Mouse (Mus musculus): ENCODE results near the gene Nell1.

Gene Nell1

DNA sequence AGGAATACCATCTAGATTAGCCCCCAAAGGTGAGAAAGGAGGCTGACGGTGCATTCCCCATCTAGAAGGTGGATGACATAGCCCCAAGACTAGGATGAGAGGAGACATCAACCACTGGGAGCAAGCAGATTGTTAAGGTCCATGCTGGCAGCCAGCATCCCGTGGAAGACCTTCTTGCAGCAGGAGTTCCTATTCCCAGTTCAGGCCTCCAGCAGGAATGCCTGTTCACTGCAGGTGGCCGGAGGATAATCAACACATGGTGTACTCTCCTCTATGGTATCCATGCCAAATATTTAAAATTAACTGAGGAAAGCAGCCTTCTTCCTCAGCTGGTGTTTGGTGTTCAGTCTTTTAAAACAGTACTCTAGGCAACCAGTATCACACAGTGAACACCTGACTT, 574.9 kb downstream of the Nell1 start:
- no peak for DNase-seq (ENCODE audit: low read depth, low spot score)

DNA sequence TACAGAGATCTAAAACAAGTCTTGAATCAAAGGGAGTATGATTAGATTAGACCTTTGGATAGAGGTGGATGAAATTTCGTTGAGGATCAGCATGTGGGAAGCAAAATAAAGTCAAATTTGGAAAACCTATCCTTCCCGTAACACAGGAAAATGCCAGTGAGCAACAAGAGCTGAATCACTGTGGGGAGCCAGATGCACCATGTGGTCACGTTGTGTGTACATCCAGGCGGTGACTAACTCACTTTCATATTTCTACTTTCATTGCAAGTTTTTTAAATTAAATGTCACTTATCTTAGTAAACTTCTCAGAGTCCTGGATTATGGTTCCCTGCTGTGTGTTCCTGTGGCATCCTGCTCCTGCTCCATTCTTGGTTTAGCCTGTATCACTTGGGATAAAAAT, 576.8 kb downstream of the Nell1 start:
- DNase-seq (ENCODE audit: low read depth, low spot score): no peak

DNA sequence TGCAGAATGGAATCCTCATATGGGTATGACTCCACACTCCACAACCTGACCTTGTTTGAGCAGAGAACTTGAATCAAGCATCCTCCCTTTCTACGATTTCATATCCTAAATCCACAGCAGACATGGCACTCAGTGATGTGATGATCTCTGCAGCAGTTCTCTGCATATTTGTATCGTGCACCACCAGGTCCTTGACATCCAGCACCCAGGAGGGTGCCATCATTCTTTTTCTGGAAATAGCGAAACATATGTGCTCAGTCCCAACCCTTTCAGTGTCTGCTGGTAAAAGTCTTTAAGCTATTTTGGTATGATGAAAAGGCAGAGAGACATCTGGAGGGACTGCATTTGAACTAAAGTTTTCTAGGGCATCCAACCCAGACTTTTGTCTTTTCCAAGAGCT, 588.0 kb downstream of the Nell1 start:
- no peak for DNase-seq (ENCODE audit: low read depth, low spot score)

DNA sequence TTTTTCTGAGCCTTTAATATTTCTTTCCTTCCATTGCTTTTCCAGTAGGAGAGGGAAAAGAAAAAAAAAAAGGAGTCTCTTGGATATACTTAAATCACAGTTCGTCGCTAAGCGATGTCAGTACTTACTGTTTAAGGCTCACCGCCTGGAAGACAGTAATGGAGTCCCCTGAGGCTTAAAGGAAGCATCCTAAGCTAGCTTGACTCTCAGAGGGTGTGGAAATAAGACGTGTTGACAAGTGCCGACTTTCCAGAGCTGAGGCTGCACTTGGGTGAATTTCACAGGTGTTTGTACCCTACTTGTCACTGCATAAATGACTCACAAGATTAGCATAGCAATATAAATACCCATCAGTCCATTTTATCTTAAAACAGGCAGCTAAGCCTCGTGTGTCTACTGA, 599.2 kb downstream of the Nell1 start:
- DNase-seq (ENCODE audit: low read depth, low spot score): no peak

DNA sequence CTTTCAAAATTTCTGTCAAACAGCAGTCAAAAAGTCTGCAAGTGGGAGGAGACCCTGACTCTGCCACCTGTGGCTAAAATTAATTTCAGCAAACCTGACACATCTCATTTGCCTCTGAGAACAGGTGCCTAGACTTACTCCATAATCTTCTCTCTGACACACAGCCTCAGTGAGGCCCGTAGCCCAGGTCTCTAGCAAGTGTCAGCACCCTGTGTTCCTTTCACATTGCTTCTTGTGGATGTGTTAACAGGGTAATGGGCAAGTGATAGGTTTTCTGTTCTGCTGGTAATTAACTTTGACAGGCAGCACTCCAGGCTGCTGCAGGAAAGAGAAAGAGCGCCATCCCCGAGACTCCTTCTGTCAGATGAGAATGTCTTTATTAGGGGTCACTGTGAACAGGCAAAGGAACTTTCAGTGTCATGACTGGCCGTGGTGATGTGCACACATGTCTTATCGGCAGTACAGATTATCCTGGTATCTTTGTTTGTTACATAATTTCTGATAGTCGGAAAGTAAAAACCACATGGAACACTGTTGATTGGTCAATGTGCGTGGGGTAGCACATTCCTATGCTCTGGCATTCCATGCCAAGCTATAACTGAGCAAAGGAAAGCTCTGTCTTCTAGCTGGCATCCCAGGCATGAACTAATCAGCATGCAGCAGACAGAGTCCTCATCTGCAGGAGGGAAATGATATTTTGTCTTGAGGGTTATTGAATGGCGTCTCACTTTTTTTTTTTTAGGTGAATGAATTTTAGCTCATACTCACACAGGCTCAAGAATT, 614.2 kb downstream of the Nell1 start:
- no peak for DNase-seq (ENCODE audit: low read depth, low spot score)

DNA sequence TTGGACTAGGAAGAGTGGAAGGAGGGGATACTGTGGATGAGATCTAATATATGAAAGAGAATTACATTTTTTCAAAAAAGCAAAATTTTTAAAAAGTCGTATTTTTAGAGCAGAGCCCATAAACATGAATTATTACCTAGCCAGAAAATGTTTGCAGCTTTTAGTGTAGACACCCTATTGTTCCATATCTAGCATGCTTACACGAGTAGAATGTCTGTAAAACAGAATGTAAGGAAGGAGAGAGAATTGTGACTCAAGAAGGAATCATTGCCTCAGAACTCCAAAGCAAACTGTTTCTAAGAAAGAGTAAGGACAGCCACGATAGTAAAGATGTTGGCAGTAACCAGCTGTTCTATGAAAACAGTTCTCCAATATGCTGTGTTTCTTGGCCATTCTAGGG, 624.2 kb downstream of the Nell1 start, which contains the start of gene 4933405O20Rik:
Gene 4933405O20Rik (plus strand): TSS at position 301 of the 400 bp plus-strand sequence.
- DNase-seq (ENCODE audit: low read depth, low spot score): no peak

DNA sequence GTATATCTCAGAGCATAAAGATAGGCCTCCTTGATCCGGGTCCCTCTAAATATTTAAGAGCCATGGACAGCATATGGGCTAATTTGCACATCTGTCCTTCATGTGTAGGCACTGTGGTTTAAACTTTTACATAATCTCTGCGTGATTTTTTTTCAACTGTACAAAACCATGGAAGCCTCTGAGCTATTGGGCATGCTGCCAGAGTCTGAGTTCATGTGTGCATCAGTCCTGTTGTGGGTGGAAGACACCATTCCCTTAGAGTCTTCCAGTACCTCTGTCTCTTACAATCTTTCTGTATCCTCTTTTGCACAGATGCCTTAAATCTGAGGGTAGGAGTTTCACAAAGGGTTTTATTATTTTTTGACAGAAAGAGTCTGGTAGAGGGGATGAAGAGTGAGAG, 639.4 kb downstream of the Nell1 start:
- DNase-seq (ENCODE audit: low read depth, low spot score): no peak

DNA sequence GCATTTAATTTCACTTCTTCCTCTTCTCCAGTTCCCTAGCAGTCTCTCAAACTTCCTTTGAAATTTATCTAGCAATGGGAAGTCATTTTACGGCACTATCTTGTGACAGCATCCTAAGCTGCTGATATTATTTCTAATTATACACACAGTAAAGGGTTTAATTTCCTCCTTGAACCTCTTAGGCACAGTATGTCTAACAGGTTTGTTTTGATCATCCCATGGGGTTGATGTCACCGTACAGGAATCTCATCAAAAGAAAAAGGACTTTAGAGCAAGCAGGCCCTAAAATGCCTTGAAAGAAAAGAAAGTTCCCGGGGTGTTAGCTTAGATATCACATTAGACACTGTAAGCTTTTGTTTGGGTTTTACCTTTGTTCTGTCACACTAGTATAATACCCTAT, 654.5 kb downstream of the Nell1 start:
- DNase-seq (ENCODE audit: low read depth, low spot score): no peak

DNA sequence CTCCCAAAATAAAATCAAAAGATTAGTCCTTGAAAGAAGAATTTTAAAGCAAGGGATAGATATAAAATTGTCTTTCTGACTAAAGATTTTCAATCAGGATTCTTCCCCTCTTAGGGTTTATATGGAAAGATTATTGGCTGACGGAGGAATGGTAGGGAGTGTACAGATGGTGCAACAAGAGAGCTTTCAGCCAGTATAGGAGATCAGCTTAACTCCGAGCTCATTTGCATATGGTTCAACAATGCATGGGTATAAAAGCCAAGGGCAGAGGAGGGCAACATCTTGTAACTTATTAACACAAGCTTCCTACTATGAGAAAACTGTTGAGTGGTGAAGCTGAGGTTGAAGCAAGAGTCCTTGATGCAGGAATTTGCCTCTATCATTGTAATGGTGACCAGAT, 658.5 kb downstream of the Nell1 start:
- no peak for DNase-seq (ENCODE audit: low read depth, low spot score)

DNA sequence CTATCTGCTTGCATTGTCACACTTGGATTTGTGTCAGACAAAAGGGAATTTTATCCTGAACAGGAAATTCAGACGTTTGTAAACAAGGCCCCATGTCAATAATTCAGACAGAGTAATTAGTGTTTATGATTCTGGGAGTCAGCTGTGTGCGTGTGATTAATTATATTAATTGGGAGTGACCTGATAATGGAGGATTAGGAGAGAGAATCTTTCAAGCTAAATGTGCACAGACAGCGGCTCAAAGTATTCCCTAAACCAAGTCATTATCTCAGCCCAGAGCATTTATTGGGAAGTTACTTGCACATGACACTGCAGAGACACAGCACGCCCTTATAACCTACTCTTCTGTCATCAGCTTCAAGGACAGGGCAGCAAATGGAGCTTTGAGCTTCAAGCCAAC, 697.6 kb downstream of the Nell1 start:
- no peak for DNase-seq (ENCODE audit: low read depth, low spot score)

DNA sequence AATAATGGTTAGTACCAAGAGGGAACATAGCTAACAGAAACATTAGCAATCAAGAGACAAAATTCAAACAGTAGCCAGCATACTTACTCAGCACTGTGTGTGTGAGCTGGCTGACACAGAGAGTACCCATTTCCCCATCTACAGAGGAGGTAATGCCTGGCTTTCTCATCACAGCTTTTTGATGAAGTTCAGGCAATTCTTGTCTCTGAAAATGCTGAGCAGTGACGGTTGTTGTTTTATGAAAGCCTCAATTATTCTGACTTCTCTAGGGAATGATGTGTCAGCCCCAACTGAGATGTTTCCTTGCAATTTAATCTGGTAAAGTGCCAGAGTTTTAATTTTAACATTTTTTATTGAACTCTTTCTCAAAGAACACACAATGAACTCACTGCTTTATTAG, 700.8 kb downstream of the Nell1 start:
- DNase-seq (ENCODE audit: low read depth, low spot score): no peak

DNA sequence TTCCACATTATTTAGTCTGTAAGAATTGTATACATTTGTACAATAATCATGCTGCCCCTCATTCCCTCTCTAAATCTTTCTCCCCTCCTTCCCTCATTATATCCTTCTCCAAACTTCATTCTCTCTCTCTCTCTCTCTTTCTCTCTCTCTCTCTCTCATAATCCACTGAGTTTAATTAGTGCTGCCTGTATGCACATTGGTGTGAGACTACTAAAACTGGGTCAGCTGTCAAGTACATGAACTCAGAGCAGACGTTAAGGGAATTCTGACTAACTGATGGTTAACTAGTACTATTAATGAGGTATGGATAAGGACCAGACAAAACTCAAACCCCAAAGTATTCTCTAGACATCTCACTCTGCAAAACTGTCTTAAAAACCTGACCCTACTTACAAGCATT, 702.8 kb downstream of the Nell1 start:
- no peak for DNase-seq (ENCODE audit: low read depth, low spot score)

DNA sequence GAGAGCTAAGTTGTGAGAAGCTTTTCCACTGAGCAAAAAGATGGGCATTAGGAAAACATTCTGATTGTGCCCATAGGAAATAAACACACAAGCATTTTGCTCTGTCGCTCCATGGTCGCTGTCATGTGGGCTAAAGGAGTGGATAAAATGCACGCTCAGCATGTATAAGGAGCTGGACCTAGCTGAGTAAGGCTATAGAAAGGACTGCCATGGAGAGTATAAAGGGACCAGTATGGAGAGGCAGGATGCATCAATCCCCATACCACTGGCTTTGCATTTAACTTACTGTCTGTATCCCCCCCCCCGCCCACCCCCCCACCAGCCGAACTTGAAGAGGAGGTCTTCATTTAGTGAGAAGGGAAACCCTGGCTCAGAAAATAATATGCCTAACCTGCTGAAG, 711.7 kb downstream of the Nell1 start:
- DNase-seq (ENCODE audit: low read depth, low spot score): no peak

DNA sequence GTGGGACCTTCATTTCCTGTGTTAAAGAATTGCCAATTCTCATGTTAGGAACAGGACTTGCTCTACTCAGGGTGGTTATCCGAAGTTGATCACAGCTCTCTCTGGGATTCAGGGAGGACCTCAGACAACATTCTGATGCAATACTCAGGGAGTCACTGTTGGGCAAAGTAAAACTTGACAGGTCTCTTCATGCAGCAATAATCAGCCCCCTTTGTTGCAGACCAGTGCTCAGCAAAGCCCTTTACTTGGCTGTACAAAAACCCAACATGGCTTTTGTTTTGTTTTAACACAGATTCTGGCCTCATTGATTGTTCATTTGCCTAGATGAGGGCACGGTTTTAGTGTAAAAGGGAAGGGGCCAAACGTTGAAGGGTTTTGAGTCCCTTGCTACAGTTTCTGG, 750.5 kb downstream of the Nell1 start:
- DNase-seq (ENCODE audit: low read depth, low spot score): no peak

DNA sequence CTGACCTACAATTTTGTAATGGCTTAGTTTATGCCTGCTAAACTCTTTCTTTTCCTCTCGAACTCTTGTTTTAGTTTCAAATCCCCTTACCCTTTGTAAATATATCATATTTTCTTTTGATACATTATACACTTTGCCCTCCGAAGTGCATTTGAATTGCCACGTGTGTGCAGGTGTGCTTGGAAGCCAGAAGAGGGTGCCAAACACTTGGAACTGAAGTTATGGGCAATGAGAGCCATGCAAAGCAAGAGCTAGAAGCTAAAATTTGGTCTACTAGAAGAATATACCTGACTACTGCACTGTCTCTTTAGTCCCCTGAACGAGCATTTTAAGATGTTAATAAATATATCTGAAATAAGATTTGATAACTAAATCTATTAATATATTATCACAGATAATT, 756.3 kb downstream of the Nell1 start:
- no peak for DNase-seq (ENCODE audit: low read depth, low spot score)

DNA sequence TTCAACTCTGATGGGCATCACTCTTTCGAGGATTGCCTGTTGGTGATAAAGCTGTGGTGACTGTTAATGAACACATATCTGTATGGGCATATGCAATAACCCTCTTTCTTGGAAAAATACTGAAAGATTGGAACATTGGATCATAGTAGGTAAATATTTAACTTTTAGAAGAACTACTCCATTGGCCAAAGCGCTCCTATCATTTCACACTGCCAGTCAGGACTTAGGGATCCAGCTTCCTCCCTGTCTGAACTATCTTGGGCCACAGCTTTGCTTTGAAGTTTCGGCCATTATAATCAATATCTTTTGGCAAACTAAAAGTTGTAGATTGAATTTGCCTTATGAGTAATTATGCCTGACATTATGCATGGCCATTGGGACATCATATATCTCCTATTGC, 780.9 kb downstream of the Nell1 start:
- DNase-seq (ENCODE audit: low read depth, low spot score): no peak

DNA sequence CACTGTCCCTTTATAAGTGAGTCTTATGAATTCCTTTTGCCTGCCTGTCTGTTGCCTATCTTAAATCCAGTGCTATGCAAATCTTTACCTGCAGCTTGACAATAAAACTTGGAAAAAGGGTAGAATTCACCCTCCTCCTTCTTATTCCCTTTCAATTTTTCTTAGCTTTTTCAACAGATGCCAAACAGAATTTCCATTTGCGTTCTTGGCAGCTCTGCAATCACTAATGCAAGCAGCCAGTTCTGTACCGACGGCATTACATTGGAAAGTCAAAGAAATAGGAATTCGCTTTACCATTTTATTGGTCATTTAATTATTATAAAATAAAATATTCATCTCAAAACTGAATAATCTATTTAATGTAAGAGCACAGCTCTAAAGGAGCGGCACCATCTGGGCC, 781.7 kb downstream of the Nell1 start:
- no peak for DNase-seq (ENCODE audit: low read depth, low spot score)

DNA sequence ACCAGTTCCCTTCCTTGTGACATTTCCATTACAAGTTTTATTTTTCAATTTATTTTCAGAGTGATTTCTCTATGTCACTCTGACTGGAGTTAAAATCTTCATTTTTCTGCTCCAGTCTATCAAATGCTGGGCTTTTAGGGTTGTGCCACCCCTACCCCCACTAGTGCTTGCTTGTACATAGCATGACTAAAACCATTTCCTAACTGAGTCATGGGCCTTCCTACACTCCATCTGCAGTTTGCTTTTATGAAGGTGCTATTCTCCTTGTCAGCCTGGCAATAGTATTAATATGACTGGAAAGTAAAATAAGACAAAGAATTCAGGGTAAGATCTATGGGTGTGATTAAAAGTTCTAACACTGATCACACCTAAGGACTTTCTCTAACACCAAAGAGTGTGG, 798.9 kb downstream of the Nell1 start:
- no peak for DNase-seq (ENCODE audit: low read depth, low spot score)

DNA sequence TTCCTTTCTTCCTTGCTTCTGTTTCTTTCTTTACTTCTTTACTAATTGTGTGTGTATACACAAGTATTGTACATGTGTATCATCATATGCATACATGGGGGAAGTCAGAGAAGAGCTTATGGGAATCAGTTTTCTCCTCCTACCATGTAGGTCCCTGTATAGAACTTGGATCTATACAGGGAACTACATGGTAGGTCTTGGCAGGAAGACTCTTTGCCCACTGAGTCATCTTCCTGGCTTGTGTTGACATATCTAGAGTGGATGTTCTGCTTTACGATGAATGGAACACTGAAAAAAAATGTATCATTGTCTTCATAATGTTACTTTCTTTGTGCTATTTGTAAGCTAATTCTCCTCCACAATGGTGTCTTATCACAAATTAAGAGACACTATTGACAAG, 806.4 kb downstream of the Nell1 start:
- no peak for DNase-seq (ENCODE audit: low read depth, low spot score)

DNA sequence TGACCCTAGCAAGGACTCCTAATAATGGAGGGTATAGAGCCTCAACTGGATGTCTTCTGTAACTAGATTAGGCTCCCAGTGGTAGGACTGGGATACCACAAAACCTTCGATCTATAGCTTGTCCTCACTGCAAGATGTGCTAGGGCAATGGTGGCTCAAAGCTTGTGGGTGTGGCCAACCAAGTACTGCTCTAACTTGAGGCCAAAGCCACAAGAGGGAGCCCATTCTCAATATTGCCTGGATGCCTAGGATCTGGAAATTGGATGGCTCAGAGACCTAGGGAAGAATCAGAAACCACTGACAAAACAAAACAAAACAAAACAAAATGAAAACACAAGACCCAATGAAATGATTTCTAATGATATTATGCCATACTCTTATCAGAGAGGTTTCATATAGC, 809.0 kb downstream of the Nell1 start:
- DNase-seq (ENCODE audit: low read depth, low spot score): no peak

DNA sequence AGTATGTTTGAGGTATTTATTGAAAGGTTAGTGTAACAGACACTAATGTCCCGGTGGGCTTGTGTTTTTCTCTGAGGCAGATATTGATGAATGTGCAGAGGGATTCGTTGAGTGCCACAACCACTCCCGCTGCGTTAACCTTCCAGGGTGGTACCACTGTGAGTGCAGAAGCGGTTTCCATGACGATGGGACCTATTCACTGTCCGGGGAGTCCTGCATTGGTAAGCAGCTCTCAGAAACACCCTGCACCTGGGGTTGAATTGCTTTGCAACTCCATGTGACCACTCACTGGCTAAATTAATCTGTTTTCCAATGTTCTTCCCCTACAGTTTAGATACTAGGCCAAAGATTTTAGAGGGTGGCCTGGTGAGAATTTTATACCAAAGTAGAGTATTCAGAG, 851.5 kb downstream of the Nell1 start:
- DNase-seq (ENCODE audit: low read depth, low spot score): no peak

DNA sequence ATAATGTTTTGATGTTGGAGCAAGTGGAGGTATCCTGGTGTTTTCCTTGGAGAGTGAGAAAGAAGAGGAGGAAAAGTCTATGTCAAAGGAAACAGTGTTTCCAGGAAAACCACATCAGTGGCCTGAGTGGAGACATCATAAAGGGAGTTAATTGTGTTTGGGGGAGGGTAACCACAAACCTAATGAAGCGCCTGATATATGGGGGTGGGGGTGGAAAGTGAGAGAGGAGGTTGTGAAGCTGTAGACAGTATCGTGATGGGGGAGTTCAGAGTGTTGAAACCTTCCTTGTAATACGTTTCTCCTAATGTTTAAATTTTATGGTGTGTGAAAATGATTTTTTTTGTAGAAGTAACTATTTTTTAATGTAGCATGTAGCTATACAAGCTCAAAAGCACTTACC, 858.1 kb downstream of the Nell1 start:
- no peak for DNase-seq (ENCODE audit: low read depth, low spot score)

DNA sequence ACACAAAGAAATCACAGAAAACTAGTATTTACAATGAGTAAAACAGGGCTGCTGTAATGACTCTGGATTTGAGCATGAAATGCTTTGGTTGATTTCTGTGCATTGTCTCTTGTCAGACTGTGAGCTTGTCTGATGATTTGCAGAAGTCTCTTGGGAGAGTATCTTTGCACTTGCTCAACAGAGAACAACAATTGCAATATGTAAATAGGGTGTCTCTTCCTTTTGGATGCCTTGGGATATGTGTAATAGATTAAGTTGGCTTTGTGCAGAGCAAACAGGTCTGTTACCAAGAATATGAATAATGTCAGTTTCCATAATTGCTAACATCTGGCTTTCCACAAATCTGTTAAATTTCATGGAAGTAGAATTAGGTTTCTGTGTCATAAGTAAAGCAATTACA, 868.0 kb downstream of the Nell1 start:
- no peak for DNase-seq (ENCODE audit: low read depth, low spot score)

DNA sequence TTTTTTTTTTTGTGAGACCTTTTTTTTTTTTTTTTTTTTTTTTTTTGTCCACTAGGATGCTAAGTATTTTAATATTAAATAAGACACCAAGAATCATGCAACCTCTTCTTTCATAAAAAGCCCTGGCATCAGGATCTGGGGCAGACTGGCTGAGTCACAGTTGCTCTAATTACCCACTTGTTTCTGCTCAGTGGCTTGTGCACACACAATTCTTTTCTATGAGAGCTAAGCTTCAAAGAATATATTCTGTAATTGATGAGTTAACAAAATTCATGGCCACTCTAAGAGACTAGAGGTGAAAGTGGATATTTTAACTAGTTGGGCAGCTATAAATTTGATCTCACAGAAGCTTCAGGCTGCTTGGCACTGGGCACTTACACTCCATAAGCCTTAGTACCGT, 873.3 kb downstream of the Nell1 start:
- DNase-seq (ENCODE audit: low read depth, low spot score): no peak

All from c-Kit-negative CD71-positive TER-119-positive erythroid progenitor cells, embryonic 14.5 days (primary cell).